ENCODE assay signal across 8 mouse cellular contexts in the genomic region with DNA sequence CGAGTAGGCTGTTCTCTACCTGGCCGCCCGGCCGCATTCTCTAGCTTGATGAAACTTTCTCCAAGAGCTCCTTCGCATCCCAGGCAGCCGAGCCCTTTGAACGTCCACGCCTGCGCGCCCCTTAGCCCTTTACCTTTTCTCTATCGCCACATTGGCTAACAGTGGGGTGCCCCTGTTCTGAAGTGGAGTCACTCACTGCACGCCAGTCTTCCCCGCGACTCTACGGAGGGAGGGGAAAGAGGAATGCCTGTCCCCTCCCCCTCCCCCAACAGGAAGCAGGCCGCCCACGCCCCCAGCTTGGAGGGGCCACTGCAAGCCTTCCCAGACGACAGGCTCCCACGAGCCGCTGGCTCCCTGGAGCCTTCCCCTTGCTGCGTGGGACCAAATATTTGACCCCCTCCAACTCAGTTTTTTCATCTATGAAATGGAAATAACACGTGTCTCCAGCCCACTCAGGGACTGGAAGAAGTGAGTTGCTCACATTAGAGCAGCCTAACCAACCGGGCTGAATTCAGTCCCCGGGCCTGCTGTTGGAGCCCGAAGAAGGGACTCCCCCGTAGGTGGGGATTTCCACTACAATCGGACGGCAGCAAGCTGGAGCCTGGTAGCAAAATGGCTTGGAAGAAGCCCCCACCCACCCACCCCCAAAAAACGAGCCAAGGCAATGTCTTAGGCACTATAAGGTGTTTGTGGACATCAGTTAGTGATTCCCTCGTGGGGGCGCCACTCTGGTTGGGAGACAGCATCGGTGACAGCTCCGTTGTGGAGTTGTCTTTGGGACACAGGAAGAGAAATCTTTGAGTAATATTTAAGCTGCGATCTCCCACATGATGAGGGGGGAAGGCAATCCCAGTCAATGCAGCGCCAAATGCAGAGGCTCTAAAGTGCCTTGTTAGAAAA. TPM values are rescaled to one million over a fixed set of nuclear protein-coding genes. Genes with fewer than 3 reads are reported as not detected.
DNase-seq lines count a peak whose midpoint lies in the region; ATAC-seq lines count a peak whose summit lies in the region.

Sh2b3 (minus strand) TSS at position 206 of the 900 bp plus-strand sequence.

- peak within 1 kb of the TSS; percentile 79 for H3K4me3 ChIP-seq in intestine, embryonic 15.5 days (replicated peaks)
- peak within 1 kb of the TSS; percentile 79 for H3K4me3 ChIP-seq in liver, embryonic 12.5 days

- no peaks in the 10 kb centered on the region for H3K27me3 ChIP-seq in intestine, embryonic 15.5 days (replicated peaks)
- peaks cover 18% of the 10 kb centered on the region for H3K27me3 ChIP-seq in liver, embryonic 12.5 days (replicated peaks)

- H3K9me3 ChIP-seq in intestine, embryonic 15.5 days: no peaks in the 10 kb centered on the region
- no peaks in the 10 kb centered on the region for H3K9me3 ChIP-seq in liver, embryonic 12.5 days (replicated peaks)

- peaks cover 53% of the 10 kb centered on the region for H3K4me1 ChIP-seq in intestine, embryonic 15.5 days (replicated peaks)
- H3K4me1 ChIP-seq in liver, embryonic 12.5 days: peaks cover 75% of the 10 kb centered on the region

- no peaks in the 10 kb centered on the region for H3K36me3 ChIP-seq in intestine, embryonic 15.5 days
- H3K36me3 ChIP-seq in liver, embryonic 12.5 days: no peaks in the 10 kb centered on the region

- peak within 1 kb of the TSS; percentile 77 for H3K9ac ChIP-seq in intestine, embryonic 15.5 days
- peak within 1 kb of the TSS; percentile 89 for H3K9ac ChIP-seq in liver, embryonic 12.5 days

- H3K27ac ChIP-seq in intestine, embryonic 15.5 days: peak within 1 kb of the TSS; percentile 86
- H3K27ac ChIP-seq in liver, embryonic 12.5 days: peak within 1 kb of the TSS; percentile 87

- peak within 1 kb of the TSS; percentile 90 for H3K4me2 ChIP-seq in intestine, embryonic 15.5 days (replicated peaks)
- H3K4me2 ChIP-seq in liver, embryonic 12.5 days: peak within 1 kb of the TSS; percentile 97

- ATAC-seq in intestine, embryonic 15.5 days: peak; percentile 34
- ATAC-seq in liver, embryonic 12.5 days: peak; percentile 27

- DNase-seq in kidney, adult 11 months: peak; percentile 34
- no peak for DNase-seq in kidney, adult 8-10 months
- DNase-seq in adrenal gland, postnatal 4 days (ENCODE audit: low spot score in 2 of 2): no peak
- DNase-seq in gonadal fat pad, adult 2 months (ENCODE audit: low read depth): no peak
- peak; percentile 71 for DNase-seq in naive thymus-derived CD4-positive, alpha-beta T cell, adult 2 months (ENCODE audit: low read depth)
- no peak for DNase-seq in urinary bladder, adult 18-20 months (ENCODE audit: low spot score in 2 of 2)

- 1% methylated on average over 35 of the region's 35 CpGs for whole genome bisulfite sequencing in intestine, embryonic 15.5 days
- under 1% methylated on average over 35 of the region's 35 CpGs for WGBS in liver, embryonic 12.5 days (ENCODE audit: insufficient replicate concordance)

RNA-seq across cellular contexts. Expression of gene Sh2b3, which starts in this region (rescaled TPM):
- total RNA-seq in adrenal gland, postnatal 4 days (2021): 10 to 100 TPM; 49.7 to 54.1 TPM
- 19.0 and 27.1 TPM in 2 replicates for polyA plus RNA-seq in gonadal fat pad, adult 2 months (2012; rRNA removed)
- polyA plus RNA-seq in intestine, embryonic 15.5 days (2015; fragmentation: Nextera tagmentation; extraction: Ambion mirVana): 12.3 and 13.1 TPM in 2 replicates
- polyA plus RNA-seq in liver, embryonic 12.5 days (2016; fragmentation: Nextera tagmentation; extraction: Ambion mirVana): 13.0 TPM in 2 replicates

Comparison
In these comparisons a context has a peak if more than half of its experiments do, and no peak if none do; other contexts are left out.
1. DNase-seq: peak in kidney, adult 11 months (single experiment) and naive thymus-derived CD4-positive, alpha-beta T cell, adult 2 months (single experiment); none in kidney, adult 8-10 months (0 of 2), adrenal gland, postnatal 4 days (0 of 2), gonadal fat pad, adult 2 months (single experiment) and urinary bladder, adult 18-20 months (0 of 2).